Mouse (Mus musculus) lung, embryonic 15.5 days (tissue): ENCODE data around the gene Supt4a. TPM values are rescaled to one million over a fixed set of nuclear protein-coding genes. Genes with fewer than 3 reads are reported as not detected.
A peak's percentile ranks its signal among the peaks of the same experiment; 100 is the strongest.

Experiments used
- ATAC-seq: fragments of 200-750 bp; cut with Nextera tagmentation; 2 replicates; pipeline ENCODE4 v1.8.0; 2017; ENCODE audit warnings: moderate number of reproducible peaks, borderline replicate concordance; ENCODE audit not compliant: low FRiP score, low TSS enrichment; ENCODE audit errors: extremely low read depth
- H3K27ac ChIP-seq: fragments of 300-500 bp; sonication (generic); 2 replicates; pipeline ENCODE4 v1.5.1; 2015; ENCODE audit warnings: moderate library complexity, mild to moderate bottlenecking, inconsistent platforms
- H3K27me3 ChIP-seq: fragments of 300-500 bp; sonication (generic); 2 replicates; pipeline ENCODE4 v1.6.1; 2015; ENCODE audit warnings: inconsistent platforms
- H3K36me3 ChIP-seq: fragments of 300-500 bp; sonication (generic); 2 replicates; pipeline ENCODE4 v1.6.1; 2015; ENCODE audit warnings: inconsistent platforms
- H3K4me1 ChIP-seq: fragments of 300-500 bp; sonication (generic); 2 replicates; pipeline ENCODE4 v1.6.1; 2015; ENCODE audit warnings: inconsistent platforms
- H3K4me2 ChIP-seq: fragments of 300-500 bp; sonication (generic); 2 replicates; pipeline ENCODE4 v1.6.1; 2015; ENCODE audit warnings: inconsistent platforms, mild to moderate bottlenecking, moderate library complexity
- H3K4me3 ChIP-seq: fragments of 300-500 bp; sonication (generic); 2 replicates; pipeline ENCODE4 v1.5.1; 2015; ENCODE audit warnings: mild to moderate bottlenecking, inconsistent platforms
- H3K9ac ChIP-seq: fragments of 300-500 bp; sonication (generic); 2 replicates; pipeline ENCODE4 v1.6.1; 2015; ENCODE audit warnings: inconsistent platforms
- H3K9me3 ChIP-seq: fragments of 300-500 bp; sonication (generic); 2 replicates; pipeline ENCODE4 v1.6.1; 2016; ENCODE audit warnings: inconsistent platforms
- WGBS: fragments of 180-500 bp; shearing (Covaris S2); methylation state at CpG from one replicate; pipeline ENCODE4 v1.1.7; 2015; 5-methylcytosine and 5-hydroxymethylcytosine counted together
- microRNA counts: library from miRNA; unstranded; fragments of <30 nt; microRNA quantifications from one replicate; lab custom pipeline; 2016
- microRNA-seq: library from miRNA; unstranded; fragments of <30 nt; microRNA quantifications from one replicate; pipeline ENCODE4, GENCODE M21; 2016
- polyA plus RNA-seq: library from polyadenylated mRNA; unstranded; fragments of >200 nt; fragmentation: Nextera tagmentation; extraction: Ambion mirVana; gene quantifications from 2 replicates; pipeline ENCODE4 v1.2.1, GENCODE M21; 2015

Supt4a gene
- polyA plus RNA-seq, 1 experiment from 2014 or later: 144 TPM

DNA sequence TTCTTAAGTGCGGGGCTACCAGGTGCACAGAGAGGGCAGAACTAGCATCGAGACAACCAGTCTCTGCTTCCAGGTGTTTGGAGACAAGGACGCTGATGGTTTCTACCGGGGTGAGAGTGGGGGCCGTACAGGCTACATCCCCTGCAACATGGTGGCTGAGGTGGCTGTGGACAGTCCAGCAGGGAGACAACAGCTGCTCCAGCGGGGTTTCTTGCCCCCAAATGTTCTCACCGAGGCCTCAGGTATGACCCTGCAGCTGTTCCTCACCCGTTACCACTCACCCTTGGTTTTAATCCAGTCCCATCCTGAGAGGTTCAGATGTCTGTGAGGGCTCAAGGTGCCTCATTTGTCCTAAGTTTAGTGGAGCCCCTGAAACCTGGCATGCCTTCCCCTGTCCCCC is 42.8 kb downstream of the Supt4a start:
- no peaks in the 10 kb centered on the region for H3K27me3 ChIP-seq

DNA sequence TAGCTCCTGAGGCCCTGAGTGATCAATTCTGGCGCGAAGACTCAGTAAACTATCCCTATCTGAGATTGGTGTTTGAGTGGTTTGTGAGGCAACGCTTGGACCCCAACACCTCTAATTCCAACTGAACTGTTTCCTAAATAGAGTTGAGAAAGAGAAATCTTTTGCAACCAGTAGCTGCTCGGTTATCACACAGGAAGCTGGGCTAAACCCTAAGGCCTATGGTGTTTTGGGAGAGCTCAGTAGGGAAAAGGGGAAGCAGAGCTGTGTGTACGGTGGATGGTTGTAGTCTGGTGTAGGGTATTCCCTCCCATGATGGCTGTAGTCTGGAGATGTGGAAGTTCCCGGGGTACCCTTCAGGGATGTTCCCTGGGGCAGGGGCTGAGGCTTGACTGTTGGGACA is 52.7 kb downstream of the Supt4a start:
- no peaks in the 10 kb centered on the region for H3K4me1 ChIP-seq
- WGBS: 81% methylated on average over 6 of the region's 6 CpGs
- H3K9me3 ChIP-seq: no peaks in the 10 kb centered on the region
- no peak overlapping the region for H3K4me2 ChIP-seq
- H3K27ac ChIP-seq: no peak overlapping the region
- H3K27me3 ChIP-seq: no peaks in the 10 kb centered on the region
- no peak overlapping the region for H3K9ac ChIP-seq
- no peak overlapping the region for H3K4me3 ChIP-seq
- no peaks in the 10 kb centered on the region for H3K36me3 ChIP-seq
- no peak for ATAC-seq

More for the DNA sequence above, 42.8 kb downstream of the Supt4a start:
- no peak overlapping the region for H3K4me2 ChIP-seq
- no peaks in the 10 kb centered on the region for H3K9me3 ChIP-seq
- H3K9ac ChIP-seq: no peak overlapping the region
- H3K4me1 ChIP-seq: peaks cover 12% of the 10 kb centered on the region
- no peak overlapping the region for H3K4me3 ChIP-seq
- ATAC-seq: no peak
- whole genome bisulfite sequencing: 66% methylated on average over 8 of the region's 8 CpGs
- no peaks in the 10 kb centered on the region for H3K36me3 ChIP-seq
- H3K27ac ChIP-seq: no peak overlapping the region

MicroRNAs encoded within 50 kb of the gene (microRNA counts, 519-probe panel; counts per million panel counts)
- microRNA mmu-miR-142-3p (lab: Ali Mortazavi, UCI) (3,343 counts per million, percentile 88 among the panel's probes with 10 or more counts), microRNA mmu-miR-142-5p (lab: Ali Mortazavi, UCI) (3,048 counts per million, percentile 81 among the panel's probes with 10 or more counts)

Small RNA genes within 50 kb of the gene (microRNA-seq; reads per million reads assigned to microRNA genes)
- not detected for gene Mir142
- gene Mir142b: not detected

Other genes starting within 250 kb of the Supt4a start
- not detected in 2 replicates for gene Gm11492, start 170.9 kb upstream of the Supt4a start, polyA plus RNA-seq
- 76.8 and 85.6 TPM in 2 replicates for gene Sept4, start 168.6 kb upstream of the Supt4a start, polyA plus RNA-seq
- gene Mtmr4, start 145.4 kb upstream of the Supt4a start, polyA plus RNA-seq: 34.8 and 34.9 TPM in 2 replicates
- 0.15 and 0.21 TPM in 2 replicates for gene Hsf5, start 120.4 kb upstream of the Supt4a start, polyA plus RNA-seq
- 14.3 and 16.4 TPM in 2 replicates for gene Rnf43, start 74.8 kb upstream of the Supt4a start, polyA plus RNA-seq
- 1.4 and 2.7 TPM in 2 replicates for gene Tspoap1, start 23.0 kb downstream of the Supt4a start, polyA plus RNA-seq
- 0.71 and 2.4 TPM in 2 replicates for gene Mpo, start 56.0 kb downstream of the Supt4a start, polyA plus RNA-seq
- 0.09 and 0.31 TPM in 2 replicates for gene Lpo, start 90.7 kb downstream of the Supt4a start, polyA plus RNA-seq
- 15.2 and 16.5 TPM in 2 replicates for gene Mks1, start 115.7 kb downstream of the Supt4a start, polyA plus RNA-seq
- not detected in 2 replicates for gene Epx, start 138.0 kb downstream of the Supt4a start, polyA plus RNA-seq
- not detected in 2 replicates for gene Olfr462, start 154.7 kb downstream of the Supt4a start, polyA plus RNA-seq
- not detected in 2 replicates for gene Olfr463, start 159.8 kb downstream of the Supt4a start, polyA plus RNA-seq
- gene Olfr464, start 183.4 kb downstream of the Supt4a start, polyA plus RNA-seq: not detected in 2 replicates
- 26.1 and 27.6 TPM in 2 replicates for gene Dynll2, start 250.0 kb downstream of the Supt4a start, polyA plus RNA-seq